Mouse (Mus musculus) olfactory bulb, adult 2 months (tissue): ENCODE data around the gene Ctnnbl1.

ENCODE experiments used
- CTCF ChIP-seq: fragments of 200-500 bp; IDR thresholded peaks from 2 replicates; pipeline ENCODE4 v1.5.1; 2012; ENCODE audit warnings: low read depth, mild to moderate bottlenecking, low read length, moderate library complexity; ENCODE audit not compliant: insufficient read depth
- POLR2A ChIP-seq: fragments of 200-500 bp; IDR thresholded peaks from 2 replicates; pipeline ENCODE4 v1.6.1; 2012; ENCODE audit warnings: mild to moderate bottlenecking, low read depth, low read length, moderate library complexity; ENCODE audit not compliant: insufficient read depth

- TF ChIP-seq CTCF (no peak), POLR2A (no peak)
Measured at GRCm38 (mm10) chr2:157724574-157724914, 12.7 kb upstream of the Ctnnbl1 start.
